Mouse (Mus musculus): ENCODE data around the gene M1ap. TPM values are rescaled to one million over a fixed set of nuclear protein-coding genes. Genes with fewer than 3 reads are reported as not detected.

M1ap gene
- polyA plus RNA-seq, 1 experiment from 2014 or later, result not detected

- H3K4me1 ChIP-seq, result peaks cover 24% of the 10 kb centered on the region
- ATAC-seq (ENCODE audit: low FRiP score), result no peak
- no peak overlapping the region for H3K27ac ChIP-seq (replicated peaks)
- WGBS, result 43% methylated on average over 6 of the region's 6 CpGs
- H3K36me3 ChIP-seq, result no peaks in the 10 kb centered on the region
- no peak overlapping the region for H3K4me2 ChIP-seq
- H3K4me3 ChIP-seq (replicated peaks), result no peak overlapping the region
- peaks cover 94% of the 10 kb centered on the region for H3K27me3 ChIP-seq (replicated peaks)
- no peak overlapping the region for H3K9ac ChIP-seq (replicated peaks)
- no peaks in the 10 kb centered on the region for H3K9me3 ChIP-seq (replicated peaks)
Observed at GRCm38 (mm10) chr6:83066441-83066840, 119.7 kb downstream of the M1ap start.

DNA sequence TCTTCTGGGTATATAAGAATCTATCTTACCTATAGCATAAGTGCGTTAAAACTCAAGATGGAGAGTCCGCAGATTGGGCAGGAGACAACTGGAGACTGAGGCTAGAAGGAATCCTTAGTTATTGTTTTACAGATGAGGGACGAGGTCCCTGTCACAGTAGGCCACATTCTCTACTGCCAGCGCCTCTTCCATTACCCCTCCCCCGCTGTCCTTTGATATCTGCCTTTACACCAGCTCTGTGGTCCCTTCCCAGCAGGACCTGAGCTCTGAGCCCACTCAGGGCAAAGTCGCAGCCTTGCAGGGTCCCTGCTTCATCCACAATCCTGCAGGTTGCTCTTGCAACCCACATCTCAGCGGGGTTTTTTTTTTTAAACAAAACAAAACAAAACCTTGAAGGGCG lies 121.5 kb downstream of the M1ap start:
- peaks cover 24% of the 10 kb centered on the region for H3K4me1 ChIP-seq

GRCm38 (mm10) chr6:83068706-83069487 lies 122.2 kb downstream of the M1ap start:
- Histone ChIP-seq H3K4me1 (peaks cover 24% of the 10 kb centered on the region), H3K4me2 (peak overlapping the region; percentile 42), H3K9ac (replicated peaks) (no peak overlapping the region), H3K27ac (replicated peaks) (no peak overlapping the region), H3K36me3 (no peaks in the 10 kb centered on the region), H3K4me3 (replicated peaks) (peak overlapping the region; percentile 26), H3K27me3 (replicated peaks) (peaks cover 93% of the 10 kb centered on the region), H3K9me3 (replicated peaks) (no peaks in the 10 kb centered on the region)
- WGBS, result under 1% methylated on average over 81 of the region's 81 CpGs
- ATAC-seq (ENCODE audit: low FRiP score), result no peak

More for the DNA sequence above, 121.5 kb downstream of the M1ap start:
- ATAC-seq (ENCODE audit: low FRiP score), result no peak
- Histone ChIP-seq H3K4me2 (no peak overlapping the region; the same call in 1 of the 2 replicates), H3K36me3 (no peaks in the 10 kb centered on the region), H3K9me3 (replicated peaks) (no peaks in the 10 kb centered on the region), H3K27me3 (replicated peaks) (peaks cover 94% of the 10 kb centered on the region), H3K4me3 (replicated peaks) (no peak overlapping the region), H3K27ac (replicated peaks) (no peak overlapping the region), H3K9ac (replicated peaks) (no peak overlapping the region)
- 4% methylated on average over 8 of the region's 8 CpGs for WGBS

GRCm38 (mm10) chr6:83069488-83070246 lies 123.0 kb downstream of the M1ap start:
- ATAC-seq (ENCODE audit: low FRiP score), result peak; percentile 35; the same call in 1 of the 2 replicates
- Histone ChIP-seq H3K9me3 (replicated peaks) (no peaks in the 10 kb centered on the region), H3K4me1 (peaks cover 24% of the 10 kb centered on the region), H3K9ac (replicated peaks) (no peak overlapping the region), H3K27ac (replicated peaks) (no peak overlapping the region), H3K4me2 (peak overlapping the region; percentile 23), H3K27me3 (replicated peaks) (peaks cover 93% of the 10 kb centered on the region), H3K36me3 (no peaks in the 10 kb centered on the region), H3K4me3 (replicated peaks) (peak overlapping the region; percentile 26)
- WGBS, result under 1% methylated on average over 68 of the region's 69 CpGs

DNA sequence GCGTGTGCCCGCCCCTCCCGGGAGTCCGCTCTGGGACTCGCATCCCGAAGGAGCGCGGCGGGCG lies 123.4 kb downstream of the M1ap start, which contains the start of gene Tlx2:
Gene Tlx2 (minus strand): TSS at position 47 of the 64 bp plus-strand sequence.
- ATAC-seq (ENCODE audit: low FRiP score), result no peak
- peaks cover 93% of the 10 kb centered on the region for H3K27me3 ChIP-seq (replicated peaks)
- peak within 1 kb of the TSS; percentile 42 for H3K4me2 ChIP-seq
- no peaks in the 10 kb centered on the region for H3K36me3 ChIP-seq
- WGBS, result 2% methylated on average over 10 of the region's 10 CpGs
- no peaks in the 10 kb centered on the region for H3K9me3 ChIP-seq (replicated peaks)
- no peak within 1 kb of the TSS for H3K27ac ChIP-seq (replicated peaks)
- H3K4me3 ChIP-seq (replicated peaks), result peak within 1 kb of the TSS; percentile 26
- H3K4me1 ChIP-seq, result peaks cover 24% of the 10 kb centered on the region
- H3K9ac ChIP-seq (replicated peaks), result no peak within 1 kb of the TSS

DNA sequence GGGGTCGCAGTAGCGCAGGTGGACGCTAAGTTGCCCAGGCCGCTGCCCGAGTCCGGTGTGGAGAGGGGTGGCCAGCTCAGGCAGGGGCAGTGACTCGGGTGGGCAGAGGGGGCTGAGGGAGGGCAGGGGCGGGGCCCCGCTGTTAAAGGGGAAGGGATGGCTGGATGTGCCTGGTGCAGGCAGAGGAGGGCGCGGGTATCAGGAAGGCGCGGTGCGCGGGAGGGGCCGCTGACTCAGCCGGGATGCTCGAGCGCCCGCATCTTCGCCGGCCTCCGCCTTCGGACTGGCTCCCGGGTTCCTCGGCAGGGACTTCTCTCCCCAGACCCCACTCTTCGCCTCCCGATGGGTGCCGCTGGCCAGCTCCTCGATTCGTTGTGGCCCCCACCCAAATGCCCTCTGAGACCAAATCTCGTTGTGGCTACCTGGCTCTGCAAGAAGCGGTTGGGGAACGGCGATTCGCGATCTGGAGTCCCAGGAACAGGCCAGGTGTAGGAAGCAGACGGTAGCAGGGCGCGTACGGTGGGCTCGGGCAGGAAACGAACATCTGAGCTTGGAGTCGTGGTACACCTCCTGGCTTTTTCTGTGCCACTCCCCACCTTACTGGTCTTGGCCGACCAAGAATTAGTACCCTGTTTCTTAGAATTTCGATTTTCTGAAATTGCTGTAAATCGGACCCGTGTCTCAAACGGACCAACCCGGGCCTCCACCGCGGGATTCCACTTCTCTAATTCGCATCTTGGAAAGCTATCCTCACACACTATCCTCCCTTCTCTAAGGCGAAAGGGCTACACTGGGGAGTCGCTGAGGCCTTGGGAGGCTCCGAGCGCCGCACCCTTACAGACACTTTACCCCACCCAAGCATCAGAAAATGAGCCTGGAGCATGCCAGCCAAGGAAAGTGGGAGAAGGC lies 123.9 kb downstream of the M1ap start:
- WGBS, result 1% methylated on average over 53 of the region's 58 CpGs
- peak; percentile 19; the same call in 1 of the 2 replicates for ATAC-seq (ENCODE audit: low FRiP score)
- H3K36me3 ChIP-seq, result no peaks in the 10 kb centered on the region
- H3K4me1 ChIP-seq, result peaks cover 24% of the 10 kb centered on the region
- H3K27me3 ChIP-seq (replicated peaks), result peaks cover 93% of the 10 kb centered on the region
- no peak overlapping the region for H3K27ac ChIP-seq (replicated peaks)
- no peak overlapping the region for H3K9ac ChIP-seq (replicated peaks)
- no peaks in the 10 kb centered on the region for H3K9me3 ChIP-seq (replicated peaks)
- H3K4me3 ChIP-seq (replicated peaks), result peak overlapping the region; percentile 26
- H3K4me2 ChIP-seq, result peak overlapping the region; percentile 23

DNA sequence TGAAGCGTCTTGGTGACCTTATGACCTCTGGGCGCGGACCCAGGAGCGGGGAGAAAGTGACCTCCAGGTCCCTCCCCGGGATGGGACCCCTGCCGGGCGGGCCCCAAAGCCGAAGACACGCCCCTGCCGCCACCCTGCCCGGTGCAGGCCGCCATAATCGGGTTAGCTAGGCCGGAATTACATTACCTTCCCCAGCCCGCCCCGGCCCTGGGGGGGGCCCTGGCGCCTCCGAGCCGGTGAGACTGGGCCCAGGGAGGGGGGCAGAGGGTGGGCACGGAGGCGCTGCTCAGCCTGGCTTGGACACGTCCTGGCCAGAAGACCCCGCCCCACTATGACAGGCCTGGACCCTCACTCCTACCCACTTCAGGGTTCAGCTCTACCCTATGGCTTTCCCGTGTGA lies 124.5 kb downstream of the M1ap start:
- Histone ChIP-seq H3K27ac (replicated peaks) (no peak overlapping the region), H3K36me3 (no peaks in the 10 kb centered on the region), H3K9me3 (replicated peaks) (no peaks in the 10 kb centered on the region), H3K27me3 (replicated peaks) (peaks cover 93% of the 10 kb centered on the region), H3K4me3 (replicated peaks) (no peak overlapping the region; the same call in 1 of the 2 replicates), H3K4me1 (peaks cover 24% of the 10 kb centered on the region), H3K9ac (replicated peaks) (no peak overlapping the region), H3K4me2 (no peak overlapping the region)
- under 1% methylated on average over 24 of the region's 24 CpGs for WGBS
- ATAC-seq (ENCODE audit: low FRiP score), result peak; percentile 35; the same call in 1 of the 2 replicates

GRCm38 (mm10) chr6:83074979-83075378 lies 128.3 kb downstream of the M1ap start:
- H3K4me2 ChIP-seq, result no peak overlapping the region
- H3K27ac ChIP-seq (replicated peaks), result no peak overlapping the region
- no peaks in the 10 kb centered on the region for H3K9me3 ChIP-seq (replicated peaks)
- no peaks in the 10 kb centered on the region for H3K36me3 ChIP-seq
- no peak for ATAC-seq (ENCODE audit: low FRiP score)
- H3K9ac ChIP-seq (replicated peaks), result no peak overlapping the region
- peaks cover 32% of the 10 kb centered on the region for H3K4me1 ChIP-seq
- no peak overlapping the region for H3K4me3 ChIP-seq (replicated peaks)
- WGBS, result 28% methylated on average over 2 of the region's 2 CpGs
- H3K27me3 ChIP-seq (replicated peaks), result peaks cover 64% of the 10 kb centered on the region

DNA sequence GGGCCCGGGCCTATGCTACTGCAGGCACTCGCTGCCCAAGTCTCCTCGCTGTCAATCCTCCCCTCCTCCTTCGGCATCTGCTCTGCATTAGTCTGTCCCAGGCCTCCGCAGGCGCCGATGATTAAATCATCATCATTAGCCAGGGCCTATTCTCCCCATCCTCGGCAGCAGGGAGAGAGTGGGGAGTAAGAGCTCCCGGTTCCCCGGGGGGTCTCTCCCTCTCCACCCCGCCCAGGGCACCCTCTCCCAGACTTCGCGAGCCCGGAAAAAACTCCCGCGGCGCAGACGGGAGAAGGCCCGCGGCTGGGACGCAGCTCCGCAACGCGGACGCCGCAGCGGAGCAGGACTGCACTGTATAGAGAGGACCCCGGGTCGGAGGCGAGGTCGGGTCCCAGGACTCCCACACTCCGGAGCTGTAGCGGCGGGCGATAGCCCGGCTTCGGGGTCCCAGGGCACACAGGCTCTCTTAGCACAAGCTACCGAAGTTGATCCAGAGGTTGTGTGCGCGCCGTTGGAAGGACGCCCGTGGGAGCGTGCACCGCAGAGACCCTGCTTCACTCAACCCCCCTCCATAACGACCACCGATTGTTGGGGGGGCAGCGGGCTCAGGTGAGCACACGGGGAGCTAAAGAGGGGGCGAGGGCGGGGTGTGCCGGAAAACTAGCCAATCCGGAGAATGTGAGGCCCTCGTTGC lies 131.1 kb downstream of the M1ap start, which contains the start of gene Pcgf1:
Gene Pcgf1 (plus strand): TSS at position 240 of the 694 bp plus-strand sequence.
- WGBS, result under 1% methylated on average over 54 of the region's 54 CpGs
- peaks cover 50% of the 10 kb centered on the region for H3K27me3 ChIP-seq (replicated peaks)
- peaks cover 27% of the 10 kb centered on the region for H3K4me1 ChIP-seq

DNA sequence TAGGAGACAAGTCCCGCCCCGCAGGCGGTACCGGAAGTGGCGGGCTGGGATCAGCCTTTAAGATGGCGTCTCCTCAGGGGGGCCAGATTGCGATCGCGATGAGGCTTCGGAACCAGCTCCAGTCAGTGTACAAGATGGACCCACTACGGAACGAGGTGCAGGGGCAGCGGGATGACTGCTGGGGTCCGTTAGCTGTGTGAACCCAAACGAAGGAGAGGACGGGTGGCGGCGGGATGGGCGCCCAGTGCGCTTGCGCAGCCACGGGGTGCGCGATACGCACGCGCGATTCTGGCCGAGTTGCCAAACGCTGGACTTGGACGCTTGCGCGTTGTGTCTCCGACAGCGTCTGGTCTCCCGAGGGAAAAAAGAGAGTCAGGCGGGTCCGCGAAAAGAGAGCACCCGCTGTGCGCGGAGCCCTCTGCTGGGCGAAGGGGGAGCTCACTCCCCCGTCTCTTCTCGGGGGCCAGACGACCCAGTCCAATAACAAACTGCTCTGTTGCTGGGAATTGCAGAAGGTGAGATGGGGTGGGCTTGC lies 131.7 kb downstream of the M1ap start:
- peaks cover 15% of the 10 kb centered on the region for H3K36me3 ChIP-seq
- peak overlapping the region; percentile 84 for H3K9ac ChIP-seq (replicated peaks)
- peaks cover 27% of the 10 kb centered on the region for H3K4me1 ChIP-seq
- H3K9me3 ChIP-seq (replicated peaks), result no peaks in the 10 kb centered on the region
- peak overlapping the region; percentile 84 for H3K4me3 ChIP-seq (replicated peaks)
- H3K27me3 ChIP-seq (replicated peaks), result peaks cover 51% of the 10 kb centered on the region
- ATAC-seq (ENCODE audit: low FRiP score), result peak; percentile 95
- peak overlapping the region; percentile 98 for H3K4me2 ChIP-seq
- peak overlapping the region; percentile 98 for H3K27ac ChIP-seq (replicated peaks)
- under 1% methylated on average over 35 of the region's 46 CpGs for WGBS

More for the DNA sequence above, 131.1 kb downstream of the M1ap start, which contains the start of gene Pcgf1:
- ATAC-seq (ENCODE audit: low FRiP score), result peak; percentile 78
- Histone ChIP-seq H3K4me2 (peak within 1 kb of the TSS; percentile 98), H3K9me3 (replicated peaks) (no peaks in the 10 kb centered on the region), H3K27ac (replicated peaks) (peak within 1 kb of the TSS; percentile 98), H3K9ac (replicated peaks) (peak within 1 kb of the TSS; percentile 84), H3K36me3 (peaks cover 15% of the 10 kb centered on the region), H3K4me3 (replicated peaks) (peak within 1 kb of the TSS; percentile 84)

Data from neural tube, embryonic 15.5 days (tissue).